Mouse (Mus musculus): Measurements from ENCODE around the gene Homer3.

DNA sequence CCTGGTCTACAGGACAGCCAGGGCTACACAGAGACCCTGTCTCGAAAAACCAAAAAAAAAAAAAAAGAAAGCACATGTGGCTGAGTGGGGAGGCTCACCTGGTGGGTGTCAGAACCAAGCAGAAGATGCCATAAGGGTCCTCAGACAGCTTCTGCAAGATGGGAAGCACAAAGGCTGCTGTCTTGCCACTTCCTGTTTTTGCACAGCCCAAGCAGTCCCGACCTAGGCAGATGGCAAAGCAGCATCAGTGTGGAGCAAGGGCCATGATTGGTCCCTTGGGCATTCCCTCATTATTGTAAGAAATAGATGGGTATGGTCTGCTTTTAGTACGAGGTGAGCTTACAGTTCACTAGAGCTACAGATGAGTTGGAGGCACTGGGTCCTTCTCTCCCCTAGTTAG lies 18.3 kb downstream of the Homer3 start:
- TF ChIP-seq CTCF (IDR thresholded peaks at IDR 0.05) = no peak
- no peak for TF ChIP-seq EP300 (IDR thresholded peaks at IDR 0.05)

Data from lung, postnatal 0 days (tissue).